Mouse (Mus musculus) lung, embryonic 16.5 days (tissue): ENCODE measurements around the gene Sorcs1. TPM values are rescaled to one million over a fixed set of nuclear protein-coding genes. Genes with fewer than 3 reads are reported as not detected.

Experiments
- ATAC-seq: fragments of 200-750 bp; cut with Nextera tagmentation; 2 replicates; pipeline ENCODE4 v1.8.0; 2017; ENCODE audit warnings: low read depth, mild to moderate bottlenecking, moderate library complexity
- H3K27ac ChIP-seq: fragments of 300-500 bp; sonication (generic); 2 replicates; pipeline ENCODE4 v1.5.1; 2014; ENCODE audit warnings: mild to moderate bottlenecking, control low read depth, low read length
- H3K27me3 ChIP-seq: fragments of 300-500 bp; sonication (generic); 2 replicates; pipeline ENCODE4 v1.6.1; 2014; ENCODE audit warnings: low read depth, low read length, mixed read lengths; ENCODE audit not compliant: control insufficient read depth, insufficient read depth
- H3K36me3 ChIP-seq: fragments of 300-500 bp; sonication (generic); 2 replicates; pipeline ENCODE4 v1.6.1; 2014; ENCODE audit warnings: low read length; ENCODE audit not compliant: control insufficient read depth, insufficient read depth
- H3K4me1 ChIP-seq: fragments of 300-500 bp; sonication (generic); replicated peaks from 2 replicates; pipeline ENCODE4 v1.6.1; 2014; ENCODE audit warnings: low read length, mixed read lengths; ENCODE audit not compliant: control insufficient read depth, insufficient read depth
- H3K4me2 ChIP-seq: fragments of 300-500 bp; sonication (generic); 2 replicates; pipeline ENCODE4 v1.6.1; 2014; ENCODE audit warnings: low read depth, low read length, control low read depth
- H3K4me3 ChIP-seq: fragments of 300-500 bp; sonication (generic); 2 replicates; pipeline ENCODE4 v1.5.1; 2014; ENCODE audit warnings: mild to moderate bottlenecking, low read length, control low read depth
- H3K9ac ChIP-seq: fragments of 300-500 bp; sonication (generic); 2 replicates; pipeline ENCODE4 v1.6.1; 2014; ENCODE audit warnings: low read length, control low read depth
- H3K9me3 ChIP-seq: fragments of 300-500 bp; sonication (generic); 2 replicates; pipeline ENCODE4 v1.6.1; 2016; ENCODE audit warnings: low read length; ENCODE audit not compliant: control insufficient read depth
- WGBS: fragments of 180-500 bp; shearing (Covaris S2); extraction: QIAGEN DNeasy Blood & Tissue Kit; methylation state at CpG from one replicate; pipeline ENCODE4 v1.1.7; 2014; 5-methylcytosine and 5-hydroxymethylcytosine counted together
- polyA plus RNA-seq: library from polyadenylated mRNA; unstranded; fragments of >200 nt; fragmentation: Nextera tagmentation; extraction: Ambion mirVana; gene quantifications from 2 replicates; pipeline ENCODE4 v1.2.1, GENCODE M21; 2015

Sorcs1 gene
- polyA plus RNA-seq, result 0.67 and 0.75 TPM in 2 replicates

- Histone ChIP-seq H3K9me3 (no peaks in the 10 kb centered on the region), H3K4me1 (no peaks in the 10 kb centered on the region), H3K27ac (no peak within 1 kb of the TSS), H3K4me2 (peak within 1 kb of the TSS; percentile 96), H3K9ac (peak within 1 kb of the TSS; percentile 62), H3K27me3 (peaks cover 19% of the 10 kb centered on the region), H3K4me3 (peak within 1 kb of the TSS; percentile 59), H3K36me3 (no peaks in the 10 kb centered on the region)
- peak; percentile 92 for ATAC-seq
- under 1% methylated on average over 67 of the region's 102 CpGs for WGBS
These were observed at the start of gene Sorcs1 for GRCm38 (mm10) chr19:50677903-50678896. Sorcs1 (minus strand) TSS chr19:50678646.

GRCm38 (mm10) chr19:50683277-50683676, 4.8 kb upstream of the Sorcs1 start:
- H3K4me3 ChIP-seq, result no peak overlapping the region
- H3K36me3 ChIP-seq, result no peaks in the 10 kb centered on the region
- H3K9ac ChIP-seq, result no peak overlapping the region
- H3K4me2 ChIP-seq, result no peak overlapping the region
- no peaks in the 10 kb centered on the region for H3K9me3 ChIP-seq
- no peak for ATAC-seq
- H3K27ac ChIP-seq, result no peak overlapping the region
- 25% methylated on average over 2 of the region's 2 CpGs for WGBS
- no peaks in the 10 kb centered on the region for H3K4me1 ChIP-seq
- H3K27me3 ChIP-seq, result peaks cover 2% of the 10 kb centered on the region

GRCm38 (mm10) chr19:50678946-50679345, 500 bp upstream of the Sorcs1 start:
- peak; percentile 41; the same call in 1 of the 2 replicates for ATAC-seq
- Histone ChIP-seq H3K4me2 (peak overlapping the region; percentile 96), H3K27ac (no peak overlapping the region), H3K27me3 (peaks cover 19% of the 10 kb centered on the region), H3K9ac (peak overlapping the region; percentile 62), H3K9me3 (no peaks in the 10 kb centered on the region), H3K36me3 (no peaks in the 10 kb centered on the region), H3K4me3 (peak overlapping the region; percentile 59), H3K4me1 (no peaks in the 10 kb centered on the region)
- WGBS, result 0% methylated on average over 2 of the region's 2 CpGs

- Histone ChIP-seq H3K27ac (no peak overlapping the region), H3K27me3 (peaks cover 19% of the 10 kb centered on the region), H3K9me3 (no peaks in the 10 kb centered on the region), H3K4me3 (no peak overlapping the region), H3K4me1 (no peaks in the 10 kb centered on the region), H3K36me3 (no peaks in the 10 kb centered on the region), H3K9ac (no peak overlapping the region), H3K4me2 (no peak overlapping the region)
- 31% methylated on average over 19 of the region's 19 CpGs for WGBS
- no peak for ATAC-seq
These were observed 1.6 kb downstream of the Sorcs1 start for GRCm38 (mm10) chr19:50676578-50677524.

- H3K27me3 ChIP-seq, result peaks cover 19% of the 10 kb centered on the region
- 68% methylated on average over 5 of the region's 5 CpGs for WGBS
- no peaks in the 10 kb centered on the region for H3K4me1 ChIP-seq
- H3K9me3 ChIP-seq, result no peaks in the 10 kb centered on the region
- no peak for ATAC-seq
- H3K4me3 ChIP-seq, result no peak overlapping the region
- H3K27ac ChIP-seq, result no peak overlapping the region
- H3K4me2 ChIP-seq, result no peak overlapping the region
- H3K9ac ChIP-seq, result no peak overlapping the region
- H3K36me3 ChIP-seq, result no peaks in the 10 kb centered on the region
These were observed 3.5 kb downstream of the Sorcs1 start for GRCm38 (mm10) chr19:50674921-50675320.

GRCm38 (mm10) chr19:50667516-50667915, 10.9 kb downstream of the Sorcs1 start:
- H3K4me3 ChIP-seq, result no peak overlapping the region
- no peak overlapping the region for H3K4me2 ChIP-seq
- H3K9me3 ChIP-seq, result no peaks in the 10 kb centered on the region
- no peaks in the 10 kb centered on the region for H3K36me3 ChIP-seq
- no peak for ATAC-seq
- WGBS, result 77% methylated on average over 8 of the region's 8 CpGs
- no peak overlapping the region for H3K27ac ChIP-seq
- H3K27me3 ChIP-seq, result no peaks in the 10 kb centered on the region
- H3K4me1 ChIP-seq, result no peaks in the 10 kb centered on the region
- H3K9ac ChIP-seq, result no peak overlapping the region

- Histone ChIP-seq H3K4me3 (no peak overlapping the region), H3K36me3 (no peaks in the 10 kb centered on the region), H3K27ac (no peak overlapping the region), H3K9me3 (no peaks in the 10 kb centered on the region), H3K4me2 (no peak overlapping the region), H3K9ac (no peak overlapping the region), H3K27me3 (no peaks in the 10 kb centered on the region), H3K4me1 (no peaks in the 10 kb centered on the region)
- WGBS, result 81% methylated on average over 1 of the region's 1 CpGs
- ATAC-seq, result no peak
These were observed 14.1 kb downstream of the Sorcs1 start for GRCm38 (mm10) chr19:50664311-50664710.

- H3K27ac ChIP-seq, result no peak overlapping the region
- no peak for ATAC-seq
- WGBS, result 56% methylated on average over 4 of the region's 4 CpGs
- H3K36me3 ChIP-seq, result no peaks in the 10 kb centered on the region
- no peaks in the 10 kb centered on the region for H3K27me3 ChIP-seq
- H3K4me3 ChIP-seq, result no peak overlapping the region
- no peak overlapping the region for H3K9ac ChIP-seq
- no peaks in the 10 kb centered on the region for H3K9me3 ChIP-seq
- no peak overlapping the region for H3K4me2 ChIP-seq
- H3K4me1 ChIP-seq, result no peaks in the 10 kb centered on the region
These were observed 19.3 kb downstream of the Sorcs1 start for GRCm38 (mm10) chr19:50659144-50659543.

- Histone ChIP-seq H3K4me2 (no peak overlapping the region), H3K27ac (no peak overlapping the region), H3K36me3 (no peaks in the 10 kb centered on the region), H3K4me1 (no peaks in the 10 kb centered on the region), H3K4me3 (no peak overlapping the region), H3K9ac (no peak overlapping the region), H3K9me3 (no peaks in the 10 kb centered on the region), H3K27me3 (no peaks in the 10 kb centered on the region)
- no peak for ATAC-seq
- 40% methylated on average over 5 of the region's 5 CpGs for WGBS
These were observed 25.7 kb downstream of the Sorcs1 start for GRCm38 (mm10) chr19:50652750-50653149.
